Mouse (Mus musculus): ENCODE results near the gene Gm6588.

GRCm38 (mm10) chr5:112428944-112429343 lies 20.3 kb upstream of the Gm6588 start:
- TF ChIP-seq CTCF (IDR thresholded peaks at IDR 0.05; ENCODE audit: extremely low read depth, insufficient read depth, insufficient read length, insufficient replicate concordance) (peak; percentile 66; the same call in 1 of the 2 replicates), POLR2A (IDR thresholded peaks at IDR 0.05; ENCODE audit: low read depth, low read length) (no peak)
